Mouse (Mus musculus) heart, adult 8-10 months (tissue): ENCODE data around the gene Csn1s2b. TPM values are rescaled to one million over a fixed set of nuclear protein-coding genes. Genes with fewer than 3 reads are reported as not detected.
"Not testable (repeated sequence)": the region's sequence is repeated elsewhere in the genome, so short reads cannot be mapped to it uniquely, and the experiment has no call there.

Source experiments
- DNase-seq: peaks from one replicate; pipeline ENCODE4 v3.0.0; 2022; ENCODE audit warnings: low spot score
- total RNA-seq, 4 experiments: library from RNA; stranded (reverse); gene quantifications; 2 replicates each; pipeline ENCODE4 v1.2.4; 2022

Csn1s2b gene
- not detected for total RNA-seq

DNA sequence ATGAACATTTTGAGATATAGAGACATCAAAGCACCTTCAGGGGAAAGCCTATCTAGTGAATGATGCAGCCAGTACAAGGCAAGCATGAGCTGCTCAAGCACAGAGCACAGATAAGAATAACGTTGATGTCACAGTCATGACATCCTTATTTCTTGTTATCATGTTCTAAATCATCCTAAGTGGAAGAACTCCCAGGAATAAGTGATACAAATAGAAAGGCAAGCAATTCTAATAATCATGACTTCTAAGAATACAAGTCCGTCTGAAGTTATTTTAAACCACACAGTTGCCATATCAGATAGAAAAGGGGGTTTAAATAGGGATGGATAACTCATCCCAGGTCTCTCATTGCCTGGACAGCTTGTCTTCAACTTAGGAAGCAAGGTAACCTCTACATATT, at the start of gene Csn1s2b:
Csn1s2b (plus strand) TSS at position 301 of the 400 bp plus-strand sequence.
- no peak for DNase-seq

DNA sequence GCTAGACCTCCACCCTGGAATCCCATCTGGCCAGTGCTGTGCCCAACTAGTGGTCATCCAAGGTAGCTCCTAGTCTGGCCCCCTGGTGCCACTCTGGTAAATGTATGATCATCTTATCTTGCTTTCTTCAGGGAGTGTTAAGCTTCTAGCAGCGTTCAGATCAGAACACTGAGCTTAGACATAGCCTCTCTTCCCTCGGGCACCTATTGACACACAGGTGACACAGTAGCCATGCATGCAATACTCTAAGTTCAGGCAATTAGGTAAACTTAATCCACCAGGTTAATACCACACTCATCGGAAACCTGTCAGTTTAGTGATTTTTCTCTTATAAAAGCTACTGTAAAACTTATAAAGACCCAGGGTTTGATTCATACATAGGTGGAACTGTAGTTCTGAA, 43.3 kb upstream of the Csn1s2b start:
- DNase-seq: no peak

DNA sequence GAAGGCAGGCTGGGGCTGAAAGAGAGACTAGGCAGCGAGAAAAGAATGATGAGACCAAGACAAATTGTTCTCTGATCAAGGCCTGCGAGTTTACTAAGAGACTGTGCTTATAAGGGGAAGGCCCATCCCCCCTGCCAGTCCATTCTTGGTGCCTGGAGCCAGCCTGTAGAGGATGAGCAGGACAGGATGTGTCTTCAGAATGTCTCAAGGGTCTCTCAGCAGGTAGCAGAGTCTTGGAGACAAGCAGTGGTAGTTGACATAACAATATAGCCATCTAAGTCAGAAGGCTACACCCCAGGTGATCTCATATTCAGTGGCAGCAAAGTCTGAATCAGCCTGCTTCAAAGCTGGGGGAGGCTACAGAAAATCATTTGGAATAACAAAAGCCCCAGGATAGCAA, 35.7 kb upstream of the Csn1s2b start:
- not testable (repeated sequence) for DNase-seq

DNA sequence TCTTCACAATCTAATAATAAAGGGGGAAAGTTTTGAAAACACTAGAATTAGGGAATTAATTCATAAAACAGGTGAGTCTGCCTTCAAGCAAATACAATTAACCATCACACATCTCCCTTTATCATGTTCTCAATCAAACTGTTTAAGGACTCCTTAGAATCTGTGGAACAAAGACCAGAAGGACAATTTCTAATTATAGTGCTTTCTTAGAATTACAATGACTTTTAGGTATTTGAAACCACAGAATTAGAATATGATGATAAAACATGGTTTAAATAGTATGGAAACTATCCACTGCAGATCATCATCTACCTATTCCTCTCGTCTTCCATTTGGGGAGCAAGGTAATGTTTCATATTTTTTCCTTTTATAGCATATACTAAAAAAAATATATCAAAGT, 33.6 kb upstream of the Csn1s2b start, which contains the start of gene Csn1s2a:
Csn1s2a (plus strand) TSS at position 301 of the 400 bp plus-strand sequence.
- no peak for DNase-seq

DNA sequence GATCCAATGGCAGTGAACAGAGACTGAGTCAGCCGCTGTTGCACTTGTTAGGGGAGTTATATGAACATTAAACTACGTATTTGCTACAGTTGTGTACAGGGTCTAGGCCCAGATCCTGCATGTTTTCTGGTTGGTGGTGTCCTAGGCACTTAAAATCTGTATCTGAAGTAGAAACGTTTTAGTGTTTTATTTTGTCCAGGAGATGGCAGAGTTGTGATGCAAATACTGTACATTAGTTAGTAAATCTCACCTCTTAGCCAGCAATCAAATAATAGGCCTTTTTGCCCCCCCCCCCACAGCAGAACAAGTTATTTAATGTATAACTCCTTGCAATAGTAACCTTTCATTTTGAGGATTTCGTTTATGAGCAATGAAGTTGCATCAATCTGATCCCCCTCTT, 25.2 kb upstream of the Csn1s2b start:
- no peak for DNase-seq

DNA sequence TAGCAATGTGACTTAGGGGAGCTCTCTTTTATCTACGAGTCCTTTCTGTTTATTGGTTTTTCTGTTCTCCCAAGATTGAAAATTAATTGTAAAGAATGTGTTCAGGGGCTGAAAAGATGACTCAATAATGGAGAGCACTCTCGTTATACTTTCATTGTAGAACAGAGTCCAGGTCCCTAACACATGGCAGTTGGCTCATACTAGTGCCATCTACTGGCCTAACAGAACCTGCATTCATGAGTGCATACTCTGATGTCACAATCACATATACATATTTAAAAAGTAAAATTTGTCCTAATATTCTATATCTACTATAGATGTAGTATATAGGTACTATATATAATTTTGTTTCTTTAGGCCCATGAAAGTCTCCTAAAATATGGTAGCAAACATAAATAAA, 1.4 kb downstream of the Csn1s2b start:
- no peak for DNase-seq

DNA sequence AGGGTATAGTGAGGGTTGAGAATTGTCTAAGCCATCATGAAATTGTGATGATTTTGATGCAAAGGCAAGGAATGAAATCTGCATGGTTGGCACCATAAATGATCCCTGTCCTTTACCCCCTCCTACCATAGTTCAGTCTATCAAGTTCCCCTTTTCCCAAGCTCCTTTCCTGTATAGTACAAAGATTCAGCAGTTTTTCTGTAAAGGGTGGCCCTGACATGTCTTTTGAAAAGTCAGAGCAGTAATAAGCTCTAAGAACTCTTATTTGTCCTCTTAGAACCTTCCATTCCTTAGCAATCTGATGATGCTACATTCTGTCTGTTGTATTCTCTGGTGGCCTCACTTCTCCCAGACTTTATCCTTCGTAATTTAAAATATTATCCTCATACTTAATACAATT, 17.5 kb downstream of the Csn1s2b start, which contains the start of gene Prr27:
Prr27 (plus strand) TSS at position 301 of the 400 bp plus-strand sequence.
- no peak for DNase-seq

DNA sequence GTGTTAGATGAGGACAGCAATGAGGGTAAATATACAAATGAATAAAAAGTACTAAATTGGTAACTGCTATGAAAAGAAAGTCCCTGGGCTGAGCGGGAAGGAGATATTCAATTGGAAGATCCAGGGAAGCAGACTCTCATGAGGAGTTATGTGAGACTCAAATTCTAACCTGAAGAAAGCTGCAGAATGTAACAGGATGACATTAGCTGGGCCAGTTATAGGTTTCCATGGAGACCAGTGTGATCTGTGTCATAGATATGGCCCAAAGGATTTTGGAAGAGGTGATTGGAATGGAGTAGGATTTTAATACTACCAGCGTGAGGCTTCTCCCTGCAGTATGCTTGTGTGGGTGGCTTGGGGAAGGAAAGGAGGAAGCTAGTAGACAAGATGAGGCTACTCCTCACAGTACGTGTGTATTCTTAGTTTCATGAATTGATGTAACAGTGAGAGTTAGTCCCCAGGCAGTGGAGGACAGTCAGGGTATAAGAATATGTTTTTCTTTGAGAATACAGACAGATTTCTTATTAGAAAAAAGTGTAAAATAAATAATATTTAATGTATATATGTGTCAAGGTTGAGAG, 47.3 kb downstream of the Csn1s2b start:
- no peak for DNase-seq

DNA sequence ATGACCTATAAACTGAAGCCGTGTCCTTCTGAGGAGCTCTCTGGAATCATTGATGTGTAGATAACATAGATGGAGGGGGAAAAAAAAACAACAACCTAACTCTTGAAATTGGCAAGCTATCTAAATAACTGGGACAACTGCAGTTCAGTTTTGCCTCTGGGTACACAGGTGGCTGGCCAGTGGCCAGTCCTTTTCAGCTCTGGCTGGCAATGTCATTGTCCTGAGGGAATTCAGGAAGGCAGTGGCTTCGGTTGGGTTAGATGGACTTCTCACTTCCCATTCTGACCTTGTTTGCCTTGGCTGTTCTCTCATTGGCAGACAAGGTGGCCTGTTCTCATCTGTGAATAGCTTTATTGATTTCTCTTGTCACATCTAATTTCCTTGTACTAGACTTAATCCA, 62.2 kb downstream of the Csn1s2b start:
- DNase-seq: no peak

DNA sequence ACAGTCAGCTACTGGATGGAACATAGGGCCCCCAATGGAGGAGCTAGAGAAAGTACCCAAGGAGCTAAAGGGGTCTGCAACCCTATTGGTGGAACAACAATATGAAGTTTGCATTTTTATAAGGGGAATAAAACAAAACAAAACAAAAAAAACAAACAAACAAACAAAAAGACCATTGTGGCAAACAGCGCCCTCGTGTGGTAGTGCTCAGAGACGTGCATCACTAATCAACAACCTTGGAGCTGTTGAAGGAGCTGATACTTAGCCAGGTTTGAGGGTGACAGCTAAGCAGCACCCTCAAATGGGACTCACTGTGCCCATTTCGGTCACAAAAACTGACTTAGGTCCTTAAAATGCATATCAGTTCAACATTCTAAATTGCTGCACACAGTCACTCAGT, 63.5 kb downstream of the Csn1s2b start:
- no peak for DNase-seq

Other genes with a start within 250 kb of the Csn1s2b start
- under 1 TPM in 1 of 4 experiments, not detected in 3; 0.29 TPM for gene Sult1d1, start 239.1 kb upstream of the Csn1s2b start, total RNA-seq
- gene Sult1e1, start 216.5 kb upstream of the Csn1s2b start, total RNA-seq: under 1 TPM in 2 of 4 experiments, not detected in 2; 0.23 to 0.25 TPM
- not detected for gene Csn1s1, start 141.9 kb upstream of the Csn1s2b start, total RNA-seq
- not detected for gene Csn2, start 108.5 kb upstream of the Csn1s2b start, total RNA-seq
- not detected for gene Csn1s2a, start 33.5 kb upstream of the Csn1s2b start, total RNA-seq
- gene Prr27, start 17.6 kb downstream of the Csn1s2b start, total RNA-seq: not detected
- gene Odam, start 76.9 kb downstream of the Csn1s2b start, total RNA-seq: not detected
- not detected for gene Csn3, start 117.5 kb downstream of the Csn1s2b start, total RNA-seq
- not detected for gene 2310003L06Rik, start 161.4 kb downstream of the Csn1s2b start, total RNA-seq
- not detected for gene Gm28434, start 161.4 kb downstream of the Csn1s2b start, total RNA-seq
- not detected for gene Cabs1, start 171.4 kb downstream of the Csn1s2b start, total RNA-seq
- gene Smr3a, start 194.5 kb downstream of the Csn1s2b start, total RNA-seq: not detected